Mouse (Mus musculus): ENCODE measurements around the gene Auh. TPM values are rescaled to one million over a fixed set of nuclear protein-coding genes. Genes with fewer than 3 reads are reported as not detected.

Gene Auh
- total and polyA plus RNA-seq, 3 experiments, result 17.8 to 36.6 (median 21.3) TPM

DNA sequence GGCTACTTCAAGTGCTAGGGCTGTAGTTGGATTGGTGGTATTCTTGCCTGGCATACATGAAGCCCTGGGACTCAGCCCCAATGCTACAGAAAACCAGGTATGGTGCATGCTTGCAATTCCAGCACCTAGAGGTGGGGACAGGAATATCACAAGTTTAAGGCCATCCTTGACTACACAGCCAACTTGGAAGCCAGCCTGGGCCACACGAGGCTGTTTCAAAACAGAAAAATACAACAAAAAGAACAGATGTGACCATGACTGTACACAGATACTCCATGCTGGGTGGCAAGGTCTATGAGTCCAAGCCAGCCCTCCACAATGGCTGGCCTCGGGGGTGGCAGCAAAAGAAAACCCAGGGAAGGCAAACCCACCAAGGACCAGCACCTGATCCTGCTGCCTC is 95.7 kb downstream of the Auh start:
- peaks cover 19% of the 10 kb centered on the region for H3K36me3 ChIP-seq (replicated peaks)
- H3K4me3 ChIP-seq (ENCODE audit: low read depth, low read length), result no peak overlapping the region
- no peaks in the 10 kb centered on the region for H3K27me3 ChIP-seq (ENCODE audit: insufficient read depth, low read length)
- DNase-seq (ENCODE audit: low spot score), result no peak
- TF ChIP-seq CTCF (IDR thresholded peaks at IDR 0.05; ENCODE audit: low read depth, low read length), result no peak
- no peak for TF ChIP-seq GATA1 (IDR thresholded peaks at IDR 0.05; ENCODE audit: borderline replicate concordance, low read length)
- TF ChIP-seq GATA2 (IDR thresholded peaks at IDR 0.05; ENCODE audit: borderline replicate concordance, low read depth, low read length), result no peak
- TF ChIP-seq TAL1 (conservative IDR thresholded peaks at IDR 0.05; ENCODE audit: low read depth, low read length), result no peak
- TF ChIP-seq POLR2AphosphoS5 (IDR thresholded peaks at IDR 0.05; ENCODE audit: insufficient replicate concordance, low read depth, low read length), result no peak
- H3K4me1 ChIP-seq (ENCODE audit: insufficient read depth, low read depth, low read length), result no peaks in the 10 kb centered on the region
- H3K9me3 ChIP-seq (replicated peaks), result peaks cover 59% of the 10 kb centered on the region
- ATAC-seq (ENCODE audit: extremely low read depth, insufficient number of reproducible peaks, low FRiP score, poor library complexity, severe bottlenecking), result no peak

DNA sequence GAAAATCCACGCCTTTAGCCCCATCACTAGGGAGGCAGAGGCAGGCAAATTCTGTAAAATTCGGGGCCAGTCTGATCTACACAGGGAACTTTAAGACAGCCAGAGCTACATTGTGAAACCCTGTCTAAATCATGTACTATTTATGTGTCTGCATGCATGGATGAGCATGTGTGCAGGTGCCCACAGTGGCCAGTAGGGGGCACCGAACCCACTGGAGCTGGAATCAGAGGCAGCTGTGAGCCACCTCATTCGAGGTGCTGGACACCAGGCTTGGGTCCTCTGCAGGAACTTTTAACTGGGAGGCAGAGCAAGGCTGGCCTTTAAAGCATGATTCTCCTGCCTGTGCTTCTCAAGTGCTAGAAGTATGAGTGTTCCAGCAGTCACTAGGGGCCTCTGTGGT is 96.3 kb downstream of the Auh start:
- Histone ChIP-seq H3K36me3 (replicated peaks) (peaks cover 16% of the 10 kb centered on the region), H3K9me3 (replicated peaks) (peaks cover 57% of the 10 kb centered on the region), H3K27me3 (ENCODE audit: insufficient read depth, low read length) (no peaks in the 10 kb centered on the region), H3K4me3 (ENCODE audit: low read depth, low read length) (no peak overlapping the region), H3K4me1 (ENCODE audit: insufficient read depth, low read depth, low read length) (no peaks in the 10 kb centered on the region)
- no peak for DNase-seq (ENCODE audit: low spot score)
- no peak for ATAC-seq (ENCODE audit: extremely low read depth, insufficient number of reproducible peaks, low FRiP score, poor library complexity, severe bottlenecking)
- TF ChIP-seq GATA2 (IDR thresholded peaks at IDR 0.05; ENCODE audit: borderline replicate concordance, low read depth, low read length) (no peak), CTCF (IDR thresholded peaks at IDR 0.05; ENCODE audit: low read depth, low read length) (no peak), GATA1 (IDR thresholded peaks at IDR 0.05; ENCODE audit: borderline replicate concordance, low read length) (no peak), POLR2AphosphoS5 (IDR thresholded peaks at IDR 0.05; ENCODE audit: insufficient replicate concordance, low read depth, low read length) (no peak), TAL1 (conservative IDR thresholded peaks at IDR 0.05; ENCODE audit: low read depth, low read length) (no peak)

DNA sequence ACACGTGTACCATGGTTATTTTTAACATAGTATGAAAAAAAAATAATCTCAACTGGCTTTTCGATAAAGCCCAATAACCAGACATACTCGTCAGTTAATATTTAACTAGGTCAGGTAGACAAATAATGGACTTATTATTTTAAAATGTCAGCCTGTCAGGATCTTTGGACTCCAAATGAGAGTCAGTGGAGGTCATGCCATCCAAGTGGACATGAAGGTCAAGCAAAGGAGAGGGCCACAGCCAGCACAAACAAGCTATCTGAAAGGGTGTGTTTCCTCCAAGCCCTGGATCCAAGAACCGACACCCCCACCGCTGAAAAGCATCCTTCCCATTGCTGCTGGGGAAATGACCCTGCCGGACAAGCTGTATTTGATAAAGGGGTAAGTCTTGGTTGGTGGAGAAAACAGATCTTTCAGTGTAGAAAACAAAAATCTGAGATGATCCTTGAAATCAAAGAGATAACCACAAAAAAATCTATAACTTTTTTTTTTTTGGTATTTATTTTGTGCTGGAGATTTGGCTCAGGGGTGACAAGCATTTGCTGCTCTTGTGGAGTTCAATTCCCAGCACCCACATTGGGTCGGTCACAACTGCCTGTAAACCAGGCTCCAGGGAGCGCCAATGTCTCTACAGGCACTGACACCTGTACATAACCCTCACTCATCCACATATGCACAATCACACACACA is 96.9 kb downstream of the Auh start:
- TF ChIP-seq GATA2 (IDR thresholded peaks at IDR 0.05; ENCODE audit: borderline replicate concordance, low read depth, low read length) (no peak), CTCF (IDR thresholded peaks at IDR 0.05; ENCODE audit: low read depth, low read length) (no peak), TAL1 (conservative IDR thresholded peaks at IDR 0.05; ENCODE audit: low read depth, low read length) (no peak), GATA1 (IDR thresholded peaks at IDR 0.05; ENCODE audit: borderline replicate concordance, low read length) (no peak), POLR2AphosphoS5 (IDR thresholded peaks at IDR 0.05; ENCODE audit: insufficient replicate concordance, low read depth, low read length) (no peak)
- H3K27me3 ChIP-seq (ENCODE audit: insufficient read depth, low read length), result no peaks in the 10 kb centered on the region
- peaks cover 13% of the 10 kb centered on the region for H3K36me3 ChIP-seq (replicated peaks)
- ATAC-seq (ENCODE audit: extremely low read depth, insufficient number of reproducible peaks, low FRiP score, poor library complexity, severe bottlenecking) (no peak), DNase-seq (ENCODE audit: low spot score) (no peak)
- H3K4me1 ChIP-seq (ENCODE audit: insufficient read depth, low read depth, low read length), result no peaks in the 10 kb centered on the region
- no peak overlapping the region for H3K4me3 ChIP-seq (ENCODE audit: low read depth, low read length)
- H3K9me3 ChIP-seq (replicated peaks), result peaks cover 57% of the 10 kb centered on the region

DNA sequence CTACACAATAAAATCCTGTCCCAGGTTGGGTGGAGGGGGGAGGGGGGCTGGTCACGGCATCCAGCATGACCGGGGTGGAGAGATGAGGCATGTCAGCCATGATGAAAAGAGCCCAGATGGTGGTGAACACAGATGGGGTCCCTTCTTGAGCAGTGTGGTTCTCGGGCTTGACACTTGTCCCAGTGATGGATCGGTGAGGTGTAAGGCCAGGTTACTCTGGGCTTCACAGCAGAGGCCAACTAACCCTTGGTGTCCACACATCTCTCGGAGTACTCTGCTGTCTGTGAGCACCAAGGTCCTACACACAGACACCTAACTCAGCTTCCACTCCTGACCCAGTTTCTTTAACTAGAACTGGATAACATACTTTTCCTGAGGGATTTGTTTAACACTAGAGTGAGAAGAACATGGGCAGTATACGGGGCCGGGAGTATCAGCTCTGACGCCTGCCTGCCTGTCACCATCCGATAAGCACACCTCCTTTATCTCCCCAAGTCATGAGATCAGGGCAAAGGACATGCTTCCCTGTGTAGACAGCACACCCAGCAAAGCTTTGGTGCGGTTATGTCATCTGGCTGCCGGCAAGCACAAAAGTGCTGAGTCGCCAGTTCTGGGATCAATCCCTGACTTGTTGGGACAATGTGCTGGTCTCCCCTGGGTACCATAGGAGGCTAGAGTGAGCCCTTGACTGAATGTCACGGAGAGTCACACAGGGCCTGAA is 98.3 kb downstream of the Auh start:
- ATAC-seq (ENCODE audit: extremely low read depth, insufficient number of reproducible peaks, low FRiP score, poor library complexity, severe bottlenecking) (no peak), DNase-seq (ENCODE audit: low spot score) (no peak)
- TF ChIP-seq POLR2AphosphoS5 (IDR thresholded peaks at IDR 0.05; ENCODE audit: insufficient replicate concordance, low read depth, low read length) (no peak), TAL1 (conservative IDR thresholded peaks at IDR 0.05; ENCODE audit: low read depth, low read length) (no peak), GATA2 (IDR thresholded peaks at IDR 0.05; ENCODE audit: borderline replicate concordance, low read depth, low read length) (no peak), GATA1 (IDR thresholded peaks at IDR 0.05; ENCODE audit: borderline replicate concordance, low read length) (no peak), CTCF (IDR thresholded peaks at IDR 0.05; ENCODE audit: low read depth, low read length) (no peak)
- no peaks in the 10 kb centered on the region for H3K4me1 ChIP-seq (ENCODE audit: insufficient read depth, low read depth, low read length)
- no peak overlapping the region for H3K4me3 ChIP-seq (ENCODE audit: low read depth, low read length)
- peaks cover 52% of the 10 kb centered on the region for H3K9me3 ChIP-seq (replicated peaks)
- H3K27me3 ChIP-seq (ENCODE audit: insufficient read depth, low read length), result no peaks in the 10 kb centered on the region
- no peaks in the 10 kb centered on the region for H3K36me3 ChIP-seq (replicated peaks)

DNA sequence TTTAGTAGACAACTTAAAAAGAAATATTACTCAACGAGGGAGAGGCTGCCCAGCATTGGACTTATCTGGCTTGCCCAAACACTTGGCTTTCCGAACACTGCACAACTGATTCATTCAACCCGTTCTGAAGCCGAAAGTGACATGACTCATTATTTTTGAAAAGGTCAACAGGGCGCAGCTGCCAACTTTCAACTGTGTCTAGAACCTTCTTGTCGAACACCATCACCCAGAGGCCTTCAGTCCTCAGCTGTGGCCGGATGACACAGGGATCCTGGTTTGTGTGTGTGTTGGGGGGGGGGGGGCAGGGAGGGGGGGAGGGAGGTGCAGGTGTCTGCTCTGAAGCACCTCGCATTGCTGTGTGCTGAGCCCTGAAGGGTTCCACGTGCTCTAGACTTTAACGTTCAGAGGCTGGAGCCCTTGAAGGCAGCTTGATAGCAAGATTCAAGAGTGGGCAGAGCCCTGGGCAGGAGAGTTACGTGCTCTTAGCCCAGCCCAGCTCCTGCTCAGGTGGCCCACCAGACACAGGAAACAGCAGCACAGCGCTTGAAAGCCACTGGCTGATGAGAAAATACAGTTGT is 100.4 kb downstream of the Auh start:
- no peaks in the 10 kb centered on the region for H3K36me3 ChIP-seq (replicated peaks)
- ATAC-seq (ENCODE audit: extremely low read depth, insufficient number of reproducible peaks, low FRiP score, poor library complexity, severe bottlenecking) (no peak), DNase-seq (ENCODE audit: low spot score) (no peak)
- peak overlapping the region; percentile 9; the same call in 1 of the 2 replicates for H3K4me3 ChIP-seq (ENCODE audit: low read depth, low read length)
- H3K9me3 ChIP-seq (replicated peaks), result peaks cover 50% of the 10 kb centered on the region
- no peaks in the 10 kb centered on the region for H3K4me1 ChIP-seq (ENCODE audit: insufficient read depth, low read depth, low read length)
- no peaks in the 10 kb centered on the region for H3K27me3 ChIP-seq (ENCODE audit: insufficient read depth, low read length)
- TF ChIP-seq GATA1 (IDR thresholded peaks at IDR 0.05; ENCODE audit: borderline replicate concordance, low read length), result no peak
- TF ChIP-seq TAL1 (conservative IDR thresholded peaks at IDR 0.05; ENCODE audit: low read depth, low read length), result no peak
- TF ChIP-seq CTCF (IDR thresholded peaks at IDR 0.05; ENCODE audit: low read depth, low read length), result no peak
- TF ChIP-seq POLR2AphosphoS5 (IDR thresholded peaks at IDR 0.05; ENCODE audit: insufficient replicate concordance, low read depth, low read length), result no peak
- no peak for TF ChIP-seq GATA2 (IDR thresholded peaks at IDR 0.05; ENCODE audit: borderline replicate concordance, low read depth, low read length)

DNA sequence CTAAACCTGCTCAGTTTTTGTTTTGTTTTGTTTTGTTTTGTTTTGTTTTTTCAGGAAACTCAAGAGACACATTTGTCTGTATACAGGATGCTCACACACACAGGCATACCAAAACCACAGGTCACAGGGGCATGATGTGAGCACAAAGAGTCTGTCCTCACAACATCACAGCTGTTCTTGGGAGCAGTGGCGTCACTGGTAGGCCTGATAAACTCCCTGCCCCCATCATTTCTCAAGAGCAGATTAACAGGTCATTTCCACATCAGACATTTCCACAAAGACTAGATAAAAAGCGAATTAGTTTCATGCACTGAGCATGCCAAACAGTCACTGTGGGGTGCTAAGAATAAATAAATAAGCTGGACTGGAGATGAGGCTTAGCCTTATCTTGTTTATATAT is 101.3 kb downstream of the Auh start:
- Histone ChIP-seq H3K4me1 (ENCODE audit: insufficient read depth, low read depth, low read length) (no peaks in the 10 kb centered on the region), H3K4me3 (ENCODE audit: low read depth, low read length) (no peak overlapping the region), H3K27me3 (ENCODE audit: insufficient read depth, low read length) (no peaks in the 10 kb centered on the region), H3K36me3 (replicated peaks) (no peaks in the 10 kb centered on the region), H3K9me3 (replicated peaks) (peaks cover 45% of the 10 kb centered on the region)
- ATAC-seq (ENCODE audit: extremely low read depth, insufficient number of reproducible peaks, low FRiP score, poor library complexity, severe bottlenecking) (no peak), DNase-seq (ENCODE audit: low spot score) (no peak)
- TF ChIP-seq CTCF (IDR thresholded peaks at IDR 0.05; ENCODE audit: low read depth, low read length) (no peak), GATA1 (IDR thresholded peaks at IDR 0.05; ENCODE audit: borderline replicate concordance, low read length) (no peak)

Measured in G1E (cell line).